Mouse (Mus musculus) left cerebral cortex, postnatal 4 days (tissue): Measurements from ENCODE around the gene Sox30. TPM values are rescaled to one million over a fixed set of nuclear protein-coding genes. Genes with fewer than 3 reads are reported as not detected.
A peak's percentile ranks its signal among the peaks of the same experiment; 100 is the strongest.
"Not testable (repeated sequence)": the region's sequence is repeated elsewhere in the genome, so short reads cannot be mapped to it uniquely, and the experiment has no call there.

Experiments used
- DNase-seq: peaks from one replicate; pipeline ENCODE4 v3.0.0-alpha.2; 2022
- intact Hi-C: fragments of 180-260 bp; cut with DNase I; formaldehyde crosslinking; loops from one replicate; pipeline ENCODE4 v1.15.1; 2025
- total RNA-seq, 2 experiments: library from RNA; stranded (reverse); gene quantifications; 2 replicates each; pipeline ENCODE4 v1.2.3; 2021

Sox30 gene
- total RNA-seq, 2 experiments from 2014 or later = 0.28 to 0.30 TPM

DNA sequence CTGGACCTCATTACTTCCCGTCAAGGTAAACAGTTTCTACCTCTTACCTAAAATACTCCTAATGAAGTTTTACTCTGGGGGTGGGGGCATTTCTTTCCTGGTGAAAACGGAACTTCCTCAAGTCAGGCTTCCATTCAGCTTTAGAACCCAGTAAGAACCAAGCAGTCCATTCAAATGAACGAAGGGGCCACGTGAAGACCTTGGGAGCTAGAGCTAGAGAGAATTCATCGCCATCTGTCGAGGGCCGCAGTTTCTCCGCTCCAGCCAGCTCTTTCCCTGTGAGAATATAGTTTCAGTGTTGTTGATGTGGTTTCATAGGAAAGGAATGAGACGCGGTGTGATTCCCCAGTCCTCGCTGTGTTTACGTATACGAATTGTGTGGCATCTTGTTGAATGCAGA, 12.0 kb downstream of the Sox30 start:
- no peak for DNase-seq
- intact Hi-C loops = no loop called here

DNA sequence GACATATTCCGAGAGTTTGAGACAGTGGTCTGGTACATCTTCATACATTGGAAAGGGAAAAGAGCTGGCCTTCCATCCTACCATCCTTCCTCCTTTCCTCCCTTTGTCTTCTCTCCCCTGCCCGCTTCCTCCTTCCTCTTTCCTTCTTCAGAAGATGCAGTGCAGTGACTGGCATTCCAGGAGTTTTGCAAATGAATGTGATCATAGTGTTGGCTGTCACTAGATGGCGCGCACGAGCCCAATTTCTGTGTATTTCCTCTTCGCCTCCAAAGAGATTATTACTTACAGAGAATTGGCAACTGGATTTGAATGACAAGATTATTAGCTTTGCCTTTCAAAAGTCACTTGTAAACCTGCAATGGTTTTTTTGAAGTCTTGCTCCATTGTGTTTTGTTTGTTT, 36.0 kb downstream of the Sox30 start:
- intact Hi-C loops = no loop called here
- peak; percentile 76 for DNase-seq

DNA sequence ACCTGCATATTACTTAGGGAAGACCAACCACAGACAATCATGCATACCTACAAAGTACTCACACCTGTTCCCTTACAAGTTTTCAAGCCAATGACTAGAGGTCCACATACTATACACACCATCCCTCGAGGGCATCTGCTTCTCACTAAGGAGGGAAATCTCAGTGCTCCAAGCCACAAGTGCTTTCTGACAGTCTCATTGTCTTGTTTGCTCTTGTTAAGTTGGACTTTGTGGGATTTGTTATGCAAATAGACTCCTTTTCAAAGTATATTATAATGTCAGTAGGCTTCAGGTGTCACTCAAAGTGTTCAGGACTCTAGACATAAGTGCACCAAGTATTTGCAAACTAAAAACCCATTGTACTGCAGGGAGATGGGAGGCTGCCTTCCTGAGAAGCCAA, 40.1 kb downstream of the Sox30 start:
- no peak for DNase-seq
- intact Hi-C loops = loop anchor here (10.0 kb wide), 1 partner anchor 195 kb away; no protein-coding TSS in a partner anchor

DNA sequence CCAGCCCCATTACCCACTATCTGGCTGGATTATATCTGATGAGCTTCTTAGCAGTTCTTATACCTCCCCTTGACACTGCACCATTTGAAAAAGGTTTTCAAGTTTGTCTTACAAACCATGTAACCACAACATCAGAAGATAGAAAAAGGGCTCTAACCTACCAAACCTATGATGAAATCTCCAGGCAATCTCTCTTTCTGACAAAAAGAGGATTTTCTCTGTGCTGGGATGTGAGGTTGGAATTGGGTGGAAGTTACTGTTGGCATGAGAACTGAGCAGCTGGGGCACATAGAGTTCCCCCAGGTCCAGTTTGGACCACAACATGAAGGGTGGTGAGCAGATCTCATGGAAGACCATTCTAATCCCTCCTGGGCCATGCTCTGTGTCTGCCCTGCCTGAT, 41.7 kb downstream of the Sox30 start:
- intact Hi-C loops = loop anchor here (10.0 kb wide), 1 partner anchor 193 kb away; no protein-coding TSS in a partner anchor
- no peak for DNase-seq

DNA sequence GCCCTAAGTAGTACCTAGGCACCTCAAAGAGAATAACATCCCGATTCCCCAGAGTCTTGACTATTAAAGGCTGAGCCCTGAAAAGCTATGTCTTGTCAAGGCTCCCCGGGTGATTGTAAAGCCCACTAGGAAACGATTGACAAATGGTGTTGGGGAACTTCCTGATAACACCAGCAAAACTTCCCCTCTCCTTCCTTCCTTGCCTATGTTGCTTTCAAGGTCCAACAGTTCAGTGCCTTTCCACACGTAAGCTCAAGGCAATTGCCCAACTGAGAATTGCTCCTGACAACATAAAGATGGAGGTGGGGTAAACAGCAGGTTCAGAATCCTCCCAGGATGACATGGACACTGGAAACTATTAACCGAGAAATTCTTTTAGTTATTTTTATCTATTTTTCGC, 42.9 kb downstream of the Sox30 start:
- DNase-seq = no peak
- intact Hi-C loops = loop anchor here (10.0 kb wide), 1 partner anchor 192 kb away; no protein-coding TSS in a partner anchor

DNA sequence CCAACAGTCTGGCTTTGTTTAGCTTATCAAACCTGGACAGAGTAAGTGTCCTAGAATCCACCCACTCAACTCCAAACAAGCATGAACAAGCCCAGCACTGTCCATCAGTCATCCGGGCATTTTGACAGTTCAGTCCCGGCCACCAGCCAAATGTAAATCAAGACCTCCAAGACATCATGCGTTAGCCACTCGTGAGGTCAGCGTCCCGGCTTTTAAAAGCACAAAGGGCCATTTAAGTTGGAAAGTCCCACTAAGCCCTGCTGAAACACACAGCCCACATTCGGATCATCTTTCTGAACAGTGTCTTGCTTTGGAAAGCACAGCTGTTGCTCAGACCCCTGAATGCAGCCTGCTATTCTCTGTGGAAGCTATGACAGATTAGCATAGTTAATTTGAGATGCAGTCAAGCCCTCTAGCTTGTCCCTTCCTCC, 45.9 kb downstream of the Sox30 start:
- peak; percentile 36 for DNase-seq

DNA sequence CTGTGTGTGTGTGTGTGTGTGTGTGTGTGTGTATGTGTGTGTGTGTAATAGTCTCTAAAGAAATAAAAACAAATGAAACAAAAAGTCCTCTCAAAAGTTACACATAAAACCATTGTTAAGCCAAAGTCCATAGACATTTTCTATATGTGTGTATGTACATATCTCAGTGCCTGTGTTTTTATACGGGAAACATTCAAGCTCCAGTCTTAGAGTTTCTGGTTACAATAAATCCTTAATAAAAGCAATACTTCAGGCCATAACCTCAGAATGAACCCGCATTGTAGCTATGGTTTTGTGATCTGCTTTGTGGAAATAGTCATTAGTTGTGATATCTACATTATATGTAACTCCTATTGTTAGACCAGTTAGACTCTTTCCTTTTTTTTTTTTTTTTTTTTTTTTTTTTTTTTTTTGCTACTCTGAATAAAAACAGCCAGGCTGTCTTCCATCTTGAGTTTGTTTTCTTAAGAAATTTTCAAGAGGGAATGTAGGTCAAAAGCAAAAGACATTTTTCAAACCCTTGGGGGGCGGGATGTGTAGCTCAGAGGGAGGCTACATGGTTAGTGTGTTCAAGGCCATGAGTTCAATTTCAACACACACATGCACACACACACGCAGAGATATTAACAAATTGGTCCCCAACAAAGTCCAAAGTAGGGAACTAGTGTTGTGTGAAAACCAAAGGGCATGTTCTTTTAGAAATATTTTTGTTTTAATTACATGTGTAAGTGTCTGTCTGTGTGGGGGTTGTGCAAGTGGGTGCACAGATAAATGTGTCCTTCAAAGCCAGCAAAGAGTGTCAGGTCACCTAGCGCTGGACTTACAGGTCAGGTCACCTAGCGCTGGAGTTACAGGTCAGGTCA, 48.1 kb downstream of the Sox30 start:
- intact Hi-C loops = loop anchor here (10.0 kb wide), 1 partner anchor 187 kb away; no protein-coding TSS in a partner anchor
- no peak for DNase-seq

More for the DNA sequence above, 45.9 kb downstream of the Sox30 start:
- intact Hi-C loops = loop anchor here (10.0 kb wide), 1 partner anchor 189 kb away; no protein-coding TSS in a partner anchor

DNA sequence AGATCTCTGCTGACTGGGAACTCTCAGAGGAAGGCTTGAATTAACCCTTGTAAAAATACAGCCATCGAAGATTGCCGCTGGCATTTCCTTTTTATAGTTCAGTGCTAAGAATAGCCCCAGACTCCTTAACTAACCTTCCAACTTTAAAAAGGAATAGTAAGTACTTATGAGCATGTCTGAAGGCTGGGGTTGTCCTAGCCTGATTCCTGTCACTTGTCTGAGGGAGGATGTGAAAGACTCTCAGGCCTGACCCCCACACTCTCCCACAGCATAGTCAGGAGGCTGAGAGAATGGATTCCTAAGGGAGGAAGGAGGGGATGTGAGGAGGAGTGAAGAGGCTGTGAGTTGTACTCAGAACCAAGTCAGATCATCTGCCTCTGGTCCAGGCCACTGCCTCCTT, 49.4 kb downstream of the Sox30 start:
- intact Hi-C loops = loop anchor here (10.0 kb wide), 1 partner anchor 185 kb away; no protein-coding TSS in a partner anchor
- no peak for DNase-seq

DNA sequence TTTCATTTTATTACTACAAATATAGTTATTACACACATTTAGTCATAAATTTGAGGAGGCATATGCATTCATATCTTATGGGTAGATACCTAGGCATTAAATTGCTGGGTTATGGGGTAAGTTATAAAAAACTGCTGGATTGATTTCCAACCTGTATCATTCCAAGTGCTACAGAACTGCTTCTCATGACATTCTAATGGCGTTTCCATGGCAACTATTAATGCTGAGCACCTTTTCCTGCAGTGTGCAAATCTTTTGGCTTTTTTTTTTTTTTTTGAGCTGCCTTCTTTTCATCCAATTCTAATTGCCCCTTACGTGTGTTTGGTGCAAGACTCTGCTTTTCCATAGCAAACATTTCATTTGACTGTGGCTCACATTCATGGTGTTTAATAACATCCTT, 49.9 kb downstream of the Sox30 start:
- no peak for DNase-seq
- intact Hi-C loops = no loop called here

DNA sequence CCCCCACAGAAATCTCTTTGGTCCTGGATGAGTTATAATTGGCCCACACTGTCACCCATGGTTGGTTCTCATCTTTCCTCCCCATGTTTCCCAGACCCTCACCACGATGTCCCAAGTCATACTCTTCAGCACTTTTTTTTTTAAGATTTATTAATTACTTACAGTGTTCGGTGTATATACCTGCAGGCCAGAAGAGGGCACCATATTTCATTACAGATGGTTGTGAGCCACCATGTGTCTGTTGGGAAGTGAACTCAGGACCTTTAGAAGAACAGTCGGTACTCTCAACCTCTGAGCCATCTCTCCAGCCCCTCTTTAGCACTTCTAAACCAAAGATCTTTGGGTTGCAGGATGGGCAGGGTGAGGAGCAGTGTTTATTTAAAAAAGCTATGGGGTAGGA, 51.4 kb downstream of the Sox30 start:
- no peak for DNase-seq
- intact Hi-C loops = no loop called here

DNA sequence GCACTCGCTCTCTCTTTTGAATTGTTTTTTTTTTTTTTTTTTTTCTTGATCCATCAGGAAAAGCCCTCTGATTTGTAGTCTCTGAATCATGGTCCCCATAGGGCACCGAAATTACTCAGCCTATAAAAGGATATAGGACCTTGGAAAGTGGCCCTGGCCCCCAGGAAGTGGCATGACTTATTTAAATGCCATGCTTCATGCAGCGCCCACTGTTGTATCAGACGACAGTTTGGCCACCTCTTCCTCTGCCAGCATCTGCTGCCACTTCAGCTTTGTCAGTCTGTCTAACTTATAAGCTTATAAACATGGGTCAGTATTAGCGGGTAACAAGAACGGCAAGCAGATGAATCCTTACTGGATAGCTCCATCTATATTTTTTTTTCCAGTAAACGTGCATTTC, 52.8 kb downstream of the Sox30 start:
- DNase-seq = no peak
- intact Hi-C loops = no loop called here

DNA sequence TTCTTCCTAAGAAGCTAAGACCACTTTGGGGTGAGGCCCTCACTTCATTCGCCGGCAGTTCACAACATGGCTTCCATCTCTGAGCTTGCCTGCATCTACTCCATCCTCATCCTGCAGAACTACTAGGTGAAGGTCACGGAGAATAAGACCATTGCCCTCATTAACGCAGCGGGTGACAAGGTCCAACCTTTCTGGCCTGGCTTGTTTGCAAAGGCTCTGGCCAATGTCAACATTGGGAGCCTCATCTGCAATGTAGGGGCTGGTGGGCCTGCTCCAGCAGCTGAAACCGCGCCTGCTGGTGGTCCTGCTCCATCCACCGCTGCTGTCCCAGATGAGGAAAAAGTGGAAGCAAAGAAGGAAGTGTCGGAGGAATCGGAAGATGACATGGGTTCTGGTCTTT, 56.3 kb downstream of the Sox30 start:
- intact Hi-C loops = no loop called here
- DNase-seq = no peak

DNA sequence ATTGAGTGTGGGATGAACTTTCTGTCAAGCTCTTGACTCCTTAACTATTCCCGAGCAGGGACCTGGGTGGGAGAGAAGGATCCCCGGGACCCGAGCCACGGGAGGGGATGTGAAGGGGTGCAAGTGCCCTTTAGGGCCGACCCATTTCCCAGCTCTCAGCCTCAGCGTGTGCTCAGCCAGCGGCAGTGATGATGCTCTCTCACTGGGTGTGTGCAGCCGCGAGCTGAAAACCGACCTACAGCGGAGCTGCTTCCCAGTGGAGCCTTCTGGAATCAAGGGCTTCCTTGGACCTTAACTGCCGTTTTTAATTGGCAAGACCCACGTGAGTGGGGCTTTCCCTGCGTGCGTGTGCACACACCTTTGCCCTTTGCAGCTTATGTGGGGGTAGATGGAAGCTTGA, 58.8 kb downstream of the Sox30 start:
- DNase-seq = no peak
- intact Hi-C loops = no loop called here

DNA sequence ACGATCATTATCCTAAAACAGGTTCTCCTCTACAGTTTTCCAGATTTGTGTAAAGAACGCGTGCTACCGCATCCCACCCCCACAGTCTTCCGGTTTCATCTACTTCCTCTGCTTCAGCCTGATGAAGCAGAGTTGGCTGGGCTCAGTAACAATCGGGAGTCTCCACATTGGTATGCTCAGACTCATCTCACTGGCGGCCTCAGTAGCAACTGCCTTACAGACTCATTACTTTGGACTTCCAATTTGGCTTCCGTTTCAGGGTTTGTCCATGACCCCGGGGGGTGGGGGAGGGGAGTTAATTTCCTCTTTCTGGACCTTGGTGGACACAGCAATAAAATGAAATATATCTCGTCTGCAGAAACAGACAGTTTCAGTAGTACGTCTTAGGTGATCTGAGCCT, 59.2 kb downstream of the Sox30 start:
- intact Hi-C loops = no loop called here
- no peak for DNase-seq

DNA sequence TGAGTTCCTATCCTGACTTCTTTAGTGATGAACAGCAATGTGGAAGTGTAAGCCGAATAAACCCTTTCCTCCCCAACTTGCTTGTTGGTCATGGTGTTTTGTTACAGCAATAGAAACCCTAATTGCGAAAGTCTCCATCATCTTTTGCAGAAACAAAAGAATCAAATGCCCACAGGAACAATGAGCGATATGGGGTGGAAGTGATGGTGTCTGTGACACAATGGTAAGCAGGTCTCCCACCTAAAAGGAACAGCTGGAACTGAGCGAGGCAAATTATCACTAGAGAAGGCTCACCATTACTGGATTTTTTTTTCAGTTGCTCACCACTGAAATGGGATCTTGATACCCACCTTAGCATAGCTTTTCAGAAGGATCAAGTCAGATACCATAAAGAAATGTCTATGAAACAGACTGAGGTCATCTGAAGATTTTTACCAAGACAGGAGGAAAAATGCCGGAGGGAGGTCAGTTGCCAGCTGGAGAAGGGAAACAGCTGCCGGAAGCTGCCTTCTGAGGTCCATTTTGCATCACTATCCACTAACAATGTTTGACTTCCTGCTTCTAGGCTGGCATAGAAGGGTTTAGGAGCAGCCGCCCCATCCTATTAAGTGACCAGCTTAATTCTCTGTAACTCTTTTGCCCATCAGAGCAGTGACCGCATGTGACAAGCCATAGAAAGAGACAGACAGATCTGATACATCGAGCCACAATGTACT, 60.9 kb downstream of the Sox30 start:
- no peak for DNase-seq
- intact Hi-C loops = no loop called here

DNA sequence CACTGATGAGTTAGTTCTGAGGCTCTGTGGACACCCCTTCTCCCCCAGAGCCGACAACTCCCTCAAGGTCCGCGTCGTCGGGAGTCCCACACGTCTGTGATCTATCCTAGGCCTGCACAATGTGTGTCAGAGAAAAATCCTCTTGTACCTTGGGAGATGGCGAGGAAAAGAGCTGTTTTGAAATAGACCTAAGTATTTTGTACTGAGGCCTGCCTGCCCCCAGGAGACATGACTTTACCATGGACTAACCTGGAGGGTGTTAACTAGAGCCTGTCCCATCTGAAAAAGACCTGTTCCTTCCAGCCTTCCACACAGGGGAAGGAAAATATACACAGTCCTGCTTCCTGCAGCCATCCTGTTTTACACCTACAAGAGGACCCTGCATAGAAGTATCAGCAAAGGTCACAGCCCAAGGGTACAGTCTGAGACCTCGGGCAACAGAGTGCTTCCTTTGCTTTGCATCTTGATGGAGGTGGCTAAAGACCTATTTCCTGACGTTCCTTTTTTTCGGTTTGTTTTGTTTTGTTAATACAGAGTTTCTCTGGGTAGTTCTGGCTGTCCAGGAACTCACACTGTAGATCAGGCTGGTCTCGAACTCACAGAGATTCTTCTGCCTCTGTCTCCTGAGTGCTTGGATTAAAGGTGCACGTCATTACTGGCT, 61.6 kb downstream of the Sox30 start:
- intact Hi-C loops = no loop called here
- no peak for DNase-seq

DNA sequence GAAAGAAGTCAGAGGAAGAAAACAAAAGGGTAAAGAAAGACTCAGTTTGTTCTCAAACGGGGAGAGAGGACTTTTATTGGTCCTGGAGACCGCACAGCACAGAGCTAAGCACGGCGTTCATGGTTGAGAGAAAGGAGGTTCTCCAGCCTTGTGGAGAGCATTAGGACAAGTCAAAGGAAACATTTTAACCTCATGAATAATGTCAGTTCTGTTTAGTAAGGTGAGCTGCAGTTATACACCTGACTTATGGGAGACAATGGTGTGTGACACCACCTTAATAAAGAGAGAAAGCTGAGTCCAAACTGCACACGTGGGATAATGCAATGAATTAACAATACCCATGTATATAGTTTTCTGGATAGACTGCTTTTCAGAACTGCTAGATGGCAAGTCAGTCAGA, 64.7 kb downstream of the Sox30 start:
- no peak for DNase-seq
- intact Hi-C loops = no loop called here

DNA sequence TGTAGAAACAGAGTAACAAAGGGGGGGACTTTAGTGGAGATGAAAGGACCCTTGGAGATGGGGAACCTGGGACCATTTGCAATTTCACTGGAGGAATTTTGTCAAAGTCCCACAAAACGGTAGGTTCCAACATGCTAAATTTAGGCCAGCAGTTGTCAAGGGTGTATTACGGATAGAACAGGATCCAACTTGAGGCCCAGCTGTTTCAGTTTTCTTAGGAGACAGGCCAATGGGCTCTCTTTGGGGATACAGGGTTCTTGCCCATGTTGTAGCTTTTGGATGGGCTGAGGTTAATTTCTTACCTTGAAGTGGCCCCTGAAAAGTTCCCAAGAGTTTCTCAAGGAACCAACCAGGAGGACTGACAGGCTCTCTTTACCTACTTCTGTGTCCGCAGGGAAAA, 67.2 kb downstream of the Sox30 start:
- intact Hi-C loops = no loop called here
- no peak for DNase-seq

DNA sequence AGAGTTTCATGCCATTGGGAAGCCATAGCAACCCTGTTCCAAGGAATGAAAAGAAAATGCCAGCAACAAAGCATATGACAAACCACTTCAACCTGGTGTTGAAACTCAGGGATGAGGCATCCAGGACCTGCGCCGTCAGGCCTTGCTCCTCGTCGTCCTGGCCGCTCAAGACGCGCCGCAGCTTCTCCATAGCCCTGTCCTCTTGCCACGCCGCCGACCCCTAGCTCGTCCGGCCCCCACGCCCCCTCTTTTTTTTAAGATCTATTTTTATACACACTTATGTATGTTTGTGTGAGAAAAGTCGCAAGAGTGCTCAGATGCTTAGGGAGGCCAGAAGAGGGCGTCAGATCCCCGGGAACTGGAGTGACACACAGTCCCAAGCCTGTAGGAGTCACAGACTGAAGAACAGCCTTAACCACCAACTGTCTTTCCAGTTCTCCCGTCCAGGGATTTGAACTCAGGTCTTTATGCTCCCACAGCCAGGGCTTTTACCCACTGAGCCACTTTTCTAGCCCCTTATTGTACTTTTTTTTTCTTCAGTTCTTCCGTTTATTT, 72.1 kb downstream of the Sox30 start, which contains the start of gene Gm12166:
Gene Gm12166 (minus strand): TSS at position 217 of the 555 bp plus-strand sequence.
- peak; percentile 61 for DNase-seq
- intact Hi-C loops = loop anchor here (10.0 kb wide), 1 partner anchor 87 kb away; no protein-coding TSS in a partner anchor

DNA sequence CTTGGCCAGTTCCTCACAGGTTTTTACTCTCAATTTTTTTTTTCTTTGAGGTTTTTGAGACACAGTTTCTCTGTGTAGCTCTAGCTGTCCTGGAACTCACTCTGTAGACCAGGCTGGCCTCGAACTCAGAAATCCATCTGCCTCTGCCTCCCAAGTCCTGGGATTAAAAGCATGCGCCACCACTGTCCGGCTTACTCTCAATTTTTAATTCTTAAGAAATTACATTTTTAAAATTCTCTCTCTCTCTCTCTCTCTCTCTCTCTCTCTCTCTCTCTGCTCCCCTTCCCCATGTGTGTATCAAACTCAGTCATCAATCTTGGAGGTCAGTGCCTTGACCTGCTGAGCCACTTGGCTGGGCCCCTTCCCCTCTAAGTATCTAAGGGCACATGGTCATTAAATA, 73.3 kb downstream of the Sox30 start:
- intact Hi-C loops = loop anchor here (10.0 kb wide), 1 partner anchor 89 kb away; no protein-coding TSS in a partner anchor
- not testable (repeated sequence) for DNase-seq

DNA sequence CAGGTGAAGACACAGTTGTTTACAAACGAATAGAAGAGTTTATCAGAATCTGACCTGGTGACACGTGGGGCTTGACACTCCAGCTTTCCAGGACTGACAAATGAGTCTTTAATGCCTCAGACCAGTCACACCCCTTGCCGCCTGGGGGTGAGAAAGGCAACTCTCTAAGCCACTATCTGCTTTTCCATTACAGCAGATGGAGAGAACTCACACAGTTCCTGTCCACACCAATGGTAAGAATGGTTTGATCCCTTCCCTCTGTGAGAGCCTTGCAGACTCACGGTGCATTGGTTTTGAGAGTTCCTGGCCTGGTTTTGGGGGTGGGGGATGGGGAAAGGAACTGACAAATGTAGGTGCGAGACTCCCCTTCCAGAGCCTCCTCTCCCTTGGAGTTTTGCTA, 74.2 kb downstream of the Sox30 start:
- no peak for DNase-seq
- intact Hi-C loops = loop anchor here (10.0 kb wide), 1 partner anchor 90 kb away; no protein-coding TSS in a partner anchor
